Mouse (Mus musculus): ENCODE results near the gene Sash1.
"Not testable (repeated sequence)": the region's sequence is repeated elsewhere in the genome, so short reads cannot be mapped to it uniquely, and the experiment has no call there.

Sash1 gene

GRCm38 (mm10) chr10:8756604-8757354 lies 129.1 kb downstream of the Sash1 start:
- DNase-seq (ENCODE audit: inconsistent ontology term), result peak; percentile 67

- no peak for DNase-seq (ENCODE audit: inconsistent ontology term)
These were observed 132.5 kb downstream of the Sash1 start for GRCm38 (mm10) chr10:8753377-8753776.

- no peak for DNase-seq (ENCODE audit: inconsistent ontology term)
These were observed 133.4 kb downstream of the Sash1 start for GRCm38 (mm10) chr10:8752436-8752835.

GRCm38 (mm10) chr10:8749537-8749936 lies 136.3 kb downstream of the Sash1 start:
- DNase-seq (ENCODE audit: inconsistent ontology term), result no peak

- no peak for DNase-seq (ENCODE audit: inconsistent ontology term)
These were observed 138.2 kb downstream of the Sash1 start for GRCm38 (mm10) chr10:8747450-8748212.

GRCm38 (mm10) chr10:8746082-8746696 lies 139.7 kb downstream of the Sash1 start:
- DNase-seq (ENCODE audit: inconsistent ontology term), result no peak

GRCm38 (mm10) chr10:8742872-8743271 lies 143.0 kb downstream of the Sash1 start:
- DNase-seq (ENCODE audit: inconsistent ontology term), result peak; percentile 58

GRCm38 (mm10) chr10:8741505-8741904 lies 144.4 kb downstream of the Sash1 start:
- no peak for DNase-seq (ENCODE audit: inconsistent ontology term)

GRCm38 (mm10) chr10:8740797-8741196 lies 145.1 kb downstream of the Sash1 start:
- no peak for DNase-seq (ENCODE audit: inconsistent ontology term)

GRCm38 (mm10) chr10:8729387-8730337 lies 156.2 kb downstream of the Sash1 start:
- no peak for DNase-seq (ENCODE audit: inconsistent ontology term)

- no peak for DNase-seq (ENCODE audit: inconsistent ontology term)
These were observed 166.5 kb downstream of the Sash1 start for GRCm38 (mm10) chr10:8719345-8719744.

GRCm38 (mm10) chr10:8718831-8719230 lies 167.0 kb downstream of the Sash1 start:
- no peak for DNase-seq (ENCODE audit: inconsistent ontology term)

- no peak for DNase-seq (ENCODE audit: inconsistent ontology term)
These were observed 168.7 kb downstream of the Sash1 start for GRCm38 (mm10) chr10:8717171-8717570.

- DNase-seq (ENCODE audit: inconsistent ontology term), result peak; percentile 68
These were observed 170.1 kb downstream of the Sash1 start for GRCm38 (mm10) chr10:8715679-8716284.

- DNase-seq (ENCODE audit: inconsistent ontology term), result not testable (repeated sequence)
These were observed 189.2 kb downstream of the Sash1 start for GRCm38 (mm10) chr10:8696636-8697035.

- peak; percentile 65 for DNase-seq (ENCODE audit: inconsistent ontology term)
These were observed 191.8 kb downstream of the Sash1 start for GRCm38 (mm10) chr10:8693996-8694500.

GRCm38 (mm10) chr10:8693561-8693960 lies 192.3 kb downstream of the Sash1 start:
- DNase-seq (ENCODE audit: inconsistent ontology term), result peak; percentile 67

GRCm38 (mm10) chr10:8692531-8692930 lies 193.3 kb downstream of the Sash1 start:
- no peak for DNase-seq (ENCODE audit: inconsistent ontology term)

GRCm38 (mm10) chr10:8686219-8686618 lies 199.7 kb downstream of the Sash1 start:
- no peak for DNase-seq (ENCODE audit: inconsistent ontology term)

- DNase-seq (ENCODE audit: inconsistent ontology term), result no peak
These were observed 200.6 kb downstream of the Sash1 start for GRCm38 (mm10) chr10:8685269-8685668.

- DNase-seq (ENCODE audit: inconsistent ontology term), result peak; percentile 31
These were observed 203.0 kb downstream of the Sash1 start for GRCm38 (mm10) chr10:8682900-8683299.

Measured in Muller cell, postnatal 12 days (primary cell).